Mouse (Mus musculus) MEL (cell line): ENCODE data around the gene Fam129c. TPM values are rescaled to one million over a fixed set of nuclear protein-coding genes. Genes with fewer than 3 reads are reported as not detected.

Experiments used
- DNase-seq: peaks from one replicate; pipeline ENCODE4 v3.0.0; 2011; ENCODE audit warnings: low read depth, low spot score
- H3K27ac ChIP-seq: 2 replicates; pipeline ENCODE4 v1.5.1; 2012; ENCODE audit warnings: low read depth, mild to moderate bottlenecking, control low read depth, low read length, moderate library complexity; ENCODE audit not compliant: control insufficient read depth
- H3K27me3 ChIP-seq, 2 experiments: fragments of 150-350 bp in 1 of 2; sonication (generic) in 1 of 2; 2 replicates each; pipeline ENCODE4 v1.6.1; 2012; ENCODE audit warnings: low read length in 2 of 2, mild to moderate bottlenecking in 2 of 2, improper control_type of control experiment in 1 of 2, moderate library complexity in 1 of 2; ENCODE audit not compliant: insufficient read depth in 2 of 2, control insufficient read depth in 1 of 2
- H3K36me3 ChIP-seq, 2 experiments: 2 replicates each; pipeline ENCODE4 v1.6.1; 2012 to 2014; ENCODE audit warnings: low read length in 2 of 2, improper control_type of control experiment in 1 of 2, inconsistent platforms in 1 of 2, mild to moderate bottlenecking in 1 of 2; ENCODE audit not compliant: insufficient read depth in 2 of 2, control insufficient read depth in 1 of 2
- H3K4me1 ChIP-seq, 2 experiments: fragments of 150-350 bp in 1 of 2; sonication (generic) in 1 of 2; 2 replicates each; pipeline ENCODE4 v1.6.1; 2012; ENCODE audit warnings: low read length in 2 of 2, improper control_type of control experiment in 1 of 2, mild to moderate bottlenecking in 1 of 2; ENCODE audit not compliant: insufficient read depth in 2 of 2, control insufficient read depth in 1 of 2
- H3K4me3 ChIP-seq, 2 experiments: fragments of 150-350 bp in 1 of 2; sonication (generic) in 1 of 2; 2 replicates each; pipeline ENCODE4 v1.5.1; 2012; ENCODE audit warnings: low read depth in 2 of 2, low read length in 2 of 2, mild to moderate bottlenecking in 2 of 2, moderate library complexity in 2 of 2, control low read depth in 1 of 2, improper control_type of control experiment in 1 of 2; ENCODE audit not compliant: control insufficient read depth in 1 of 2, insufficient read depth in 1 of 2
- H3K79me2 ChIP-seq: 2 replicates; pipeline ENCODE4 v1.6.1; 2012; ENCODE audit warnings: mild to moderate bottlenecking, low read length, moderate library complexity; ENCODE audit not compliant: control insufficient read depth, poor library complexity, insufficient read depth
- H3K9ac ChIP-seq: 2 replicates; pipeline ENCODE4 v1.6.1; 2012; ENCODE audit warnings: low read depth, mild to moderate bottlenecking, control low read depth, low read length, moderate library complexity; ENCODE audit not compliant: control insufficient read depth, poor library complexity, severe bottlenecking
- H3K9me3 ChIP-seq: fragments of 150-350 bp; sonication (generic); replicated peaks from 2 replicates; pipeline ENCODE4 v1.6.1; 2012; ENCODE audit warnings: mild to moderate bottlenecking, low read length, improper control_type of control experiment, moderate library complexity; ENCODE audit not compliant: insufficient read depth
- CHD1 ChIP-seq: IDR thresholded peaks from 2 replicates; pipeline ENCODE4 v1.6.1; 2012; ENCODE audit warnings: low read depth, mild to moderate bottlenecking, inconsistent platforms, low read length, improper control_type of control experiment
- EP300 ChIP-seq, 2 experiments: IDR thresholded peaks; 2 replicates each; pipeline ENCODE4 v1.6.1; 2011; ENCODE audit warnings: improper control_type of control experiment in 2 of 2, low read length in 2 of 2, low read depth in 1 of 2, mild to moderate bottlenecking in 1 of 2
- GABPA ChIP-seq: IDR thresholded peaks from 2 replicates; pipeline ENCODE4 v1.6.1; 2012; ENCODE audit warnings: low read depth, mild to moderate bottlenecking, inconsistent platforms, low read length, improper control_type of control experiment, moderate library complexity
- JUND ChIP-seq: IDR thresholded peaks from 2 replicates; pipeline ENCODE4 v1.6.1; 2011; ENCODE audit warnings: low read depth, mild to moderate bottlenecking, improper control_type of control experiment, low read length
- MAZ ChIP-seq: IDR thresholded peaks from 2 replicates; pipeline ENCODE4 v1.6.1; 2012; ENCODE audit warnings: low read depth, mild to moderate bottlenecking, inconsistent platforms, low read length, improper control_type of control experiment
- MYB ChIP-seq: IDR thresholded peaks from 2 replicates; pipeline ENCODE4 v1.6.1; 2011; ENCODE audit warnings: mild to moderate bottlenecking, low read depth, low read length, improper control_type of control experiment
- MYC ChIP-seq: IDR thresholded peaks from 2 replicates; pipeline ENCODE4 v1.6.1; 2011; ENCODE audit warnings: low read depth, mild to moderate bottlenecking, low read length, improper control_type of control experiment, moderate library complexity
- NELFE ChIP-seq: IDR thresholded peaks from 2 replicates; pipeline ENCODE4 v1.6.1; 2011; ENCODE audit warnings: low read depth, low read length, improper control_type of control experiment
- NRF1 ChIP-seq: IDR thresholded peaks from 2 replicates; pipeline ENCODE4 v1.6.1; 2014; ENCODE audit warnings: low read depth, mild to moderate bottlenecking, inconsistent platforms, low read length, improper control_type of control experiment, moderate library complexity; ENCODE audit not compliant: poor library complexity, insufficient read depth, severe bottlenecking
- POLR2AphosphoS5 ChIP-seq: IDR thresholded peaks from 2 replicates; pipeline ENCODE4 v1.6.1; 2012; ENCODE audit warnings: low read depth, borderline replicate concordance, mild to moderate bottlenecking, inconsistent platforms, low read length, moderate library complexity, mixed read lengths
- SIN3A ChIP-seq: IDR thresholded peaks from 2 replicates; pipeline ENCODE4 v1.6.1; 2012; ENCODE audit warnings: low read length, improper control_type of control experiment, inconsistent platforms
- UBTF ChIP-seq: IDR thresholded peaks from 2 replicates; pipeline ENCODE4 v1.6.1; 2012; ENCODE audit warnings: low read depth, mild to moderate bottlenecking, inconsistent platforms, low read length, improper control_type of control experiment, moderate library complexity, borderline replicate concordance; ENCODE audit not compliant: insufficient read depth
- USF1 ChIP-seq: IDR thresholded peaks from 2 replicates; pipeline ENCODE4 v1.6.1; 2014; ENCODE audit warnings: low read depth, mild to moderate bottlenecking, inconsistent platforms, low read length, improper control_type of control experiment, moderate library complexity
- ZKSCAN1 ChIP-seq: IDR thresholded peaks from 2 replicates; pipeline ENCODE4 v1.6.1; 2012; ENCODE audit warnings: low read depth, mild to moderate bottlenecking, inconsistent platforms, low read length, improper control_type of control experiment, moderate library complexity
- ZNF384 ChIP-seq: IDR thresholded peaks from 2 replicates; pipeline ENCODE4 v1.6.1; 2012; ENCODE audit warnings: low read depth, mild to moderate bottlenecking, inconsistent platforms, low read length, improper control_type of control experiment
- polyA plus RNA-seq, 2 experiments: library from polyadenylated mRNA; stranded (reverse) in 1 of 2; unstranded in 1 of 2; fragments of >175 nt in 1 of 2; fragments of >200 nt in 1 of 2; gene quantifications; 2 replicates each; pipeline versions ENCODE4 v1.2.1 to v1.2.4; 2012; ENCODE audit warnings: low replicate concordance in 2 of 2, low read depth in 1 of 2; ENCODE audit not compliant: insufficient read length in 2 of 2, insufficient read depth in 1 of 2, missing spikeins in 1 of 2
- total RNA-seq: library from RNA; depleted of rRNA; stranded (reverse); fragments of 300-350 nt; gene quantifications from 2 replicates; pipeline ENCODE4 v1.2.3, GENCODE M21; 2012

The Fam129c gene
- total and polyA plus RNA-seq, 3 experiments = 7.6 to 8.3 TPM; not detected in 1

GRCm38 (mm10) chr8:71572847-71573633, 24.4 kb upstream of the Fam129c start:
- Histone ChIP-seq H3K4me3 (no peak overlapping the region), H3K27me3 (no peaks in the 10 kb centered on the region; a peak in 2 of 4 replicates), H3K9ac (no peak overlapping the region), H3K27ac (no peak overlapping the region), H3K4me1 (no peaks in the 10 kb centered on the region; a peak in 1 of 4 replicates), H3K9me3 (no peaks in the 10 kb centered on the region), H3K79me2 (no peaks in the 10 kb centered on the region), H3K36me3 (no peaks in the 10 kb centered on the region)
- no peak for DNase-seq
- no peak for TF ChIP-seq ZNF384
- TF ChIP-seq, all 39 proteins: peak for 0

- Histone ChIP-seq H3K4me3 (no peak overlapping the region), H3K79me2 (no peaks in the 10 kb centered on the region), H3K27me3 (no peaks in the 10 kb centered on the region; a peak in 2 of 4 replicates), H3K4me1 (0 out of 4 replicates have a peak, but pooled peaks cover 0 to 3% of the 10 kb centered on the region in 2 experiments), H3K36me3 (no peaks in the 10 kb centered on the region), H3K9me3 (no peaks in the 10 kb centered on the region), H3K9ac (no peak overlapping the region), H3K27ac (no peak overlapping the region)
- no peak for DNase-seq
- TF ChIP-seq MAZ = no peak
- TF ChIP-seq CHD1 = no peak
- no peak for TF ChIP-seq MYC
- TF ChIP-seq UBTF = no peak
- no peak for TF ChIP-seq NRF1
- no peak for TF ChIP-seq MYB
- TF ChIP-seq USF1 = no peak
- no peak for TF ChIP-seq POLR2AphosphoS5
- TF ChIP-seq GABPA = no peak
- no peak for TF ChIP-seq NELFE
- TF ChIP-seq ZKSCAN1 = no peak
- TF ChIP-seq JUND = no peak
- no peak for TF ChIP-seq EP300 (IDR thresholded peaks at IDR 0.05; ENCODE audit: low read depth in 1 of 2, low read length in 2 of 2)
- no peak for TF ChIP-seq SIN3A
Observed at GRCm38 (mm10) chr8:71574426-71574825, 23.0 kb upstream of the Fam129c start.
